Mouse (Mus musculus) heart, postnatal 10 days (tissue): ENCODE results near the gene Maob. TPM values are rescaled to one million over a fixed set of nuclear protein-coding genes. Genes with fewer than 3 reads are reported as not detected.
A peak's percentile ranks its signal among the peaks of the same experiment; 100 is the strongest.

ENCODE experiments used
- DNase-seq, 2 experiments: peaks; one replicate each; pipeline ENCODE4 v3.0.0; 2021
- intact Hi-C: fragments of 180-260 bp; cut with DNase I; formaldehyde crosslinking; loops from one replicate; pipeline ENCODE4 v1.15.1; 2025
- total RNA-seq, 2 experiments: library from RNA; stranded (reverse); gene quantifications; 2 replicates each; pipeline ENCODE4 v1.2.3; 2021

Maob gene
- 10 to 100 TPM in 1 of 2 experiments, 1 to 10 TPM in 1; 9.5 to 11.5 TPM for total RNA-seq

DNA sequence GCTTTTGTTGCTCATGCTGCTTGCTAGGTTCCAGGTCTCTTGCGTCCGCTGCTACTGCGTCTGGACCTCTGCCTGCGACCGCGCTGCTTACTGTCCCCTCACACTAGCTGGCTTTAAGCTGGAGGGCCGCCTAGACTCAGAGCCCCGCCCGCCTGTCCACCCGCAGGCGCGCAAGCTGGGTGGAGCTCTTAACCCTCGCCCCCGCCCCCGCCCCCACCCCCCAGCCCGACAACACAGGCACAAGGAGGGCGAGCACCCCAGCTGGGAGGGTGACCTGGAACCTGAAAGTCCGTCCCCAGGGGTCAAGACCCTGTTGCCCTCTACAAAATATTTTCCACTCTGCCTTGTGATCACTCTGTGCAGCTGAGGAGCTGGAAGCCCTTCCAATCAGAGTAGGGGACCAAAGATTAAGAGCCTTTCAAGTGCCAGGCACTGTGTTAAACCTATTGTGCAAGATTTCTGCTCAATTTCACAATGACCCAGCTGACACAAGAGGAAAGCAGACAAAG is at the start of gene Maob:
Gene Maob, minus strand, starts transcription at position 106 of the 509 bp plus-strand sequence.
- peak; percentile 36 to 42 for DNase-seq
- intact Hi-C loops = no loop called here

DNA sequence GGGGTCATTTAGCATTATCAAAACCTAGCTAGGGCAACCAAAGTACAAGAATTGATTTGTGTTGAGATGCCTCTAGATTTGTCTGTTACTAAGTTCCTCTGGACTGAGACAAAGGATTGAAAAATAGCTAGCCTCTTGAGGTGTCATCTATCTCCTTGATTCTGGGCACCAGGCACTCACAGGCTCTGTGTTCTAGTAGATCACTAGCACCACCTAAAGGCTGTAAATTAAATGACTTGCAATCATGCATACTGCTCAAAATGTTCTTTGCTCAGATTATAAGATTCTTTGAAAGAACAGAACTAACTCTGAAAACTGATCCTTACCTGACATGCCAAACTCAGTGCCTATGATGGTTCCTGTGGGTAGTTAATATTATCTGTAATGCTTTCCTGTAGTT is 43.1 kb upstream of the Maob start:
- peak in 1 of 2 experiments; percentile 1 for DNase-seq
- intact Hi-C loops = loop anchor here (2.0 kb wide), 1 partner anchor 405 kb away; no protein-coding TSS in a partner anchor

DNA sequence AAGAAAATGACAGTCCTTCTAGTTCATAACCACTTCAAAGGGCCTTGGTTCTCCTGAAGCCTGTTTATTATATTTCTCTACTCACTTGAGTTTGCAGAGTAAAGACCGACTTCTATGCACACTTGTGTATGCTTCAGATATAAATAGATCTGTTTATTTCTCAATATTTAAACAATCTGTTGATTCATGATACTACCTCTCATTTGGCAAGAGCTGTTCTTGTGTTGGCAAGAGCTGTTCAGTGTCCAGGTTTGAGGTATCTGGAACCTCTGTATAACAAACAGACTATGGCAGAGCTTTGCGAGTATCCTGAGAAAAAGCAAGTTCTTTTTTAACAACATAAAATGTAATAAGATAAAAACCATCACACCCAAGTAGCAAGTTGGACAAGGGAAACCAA is 28.9 kb upstream of the Maob start:
- intact Hi-C loops = no loop called here
- no peak for DNase-seq

DNA sequence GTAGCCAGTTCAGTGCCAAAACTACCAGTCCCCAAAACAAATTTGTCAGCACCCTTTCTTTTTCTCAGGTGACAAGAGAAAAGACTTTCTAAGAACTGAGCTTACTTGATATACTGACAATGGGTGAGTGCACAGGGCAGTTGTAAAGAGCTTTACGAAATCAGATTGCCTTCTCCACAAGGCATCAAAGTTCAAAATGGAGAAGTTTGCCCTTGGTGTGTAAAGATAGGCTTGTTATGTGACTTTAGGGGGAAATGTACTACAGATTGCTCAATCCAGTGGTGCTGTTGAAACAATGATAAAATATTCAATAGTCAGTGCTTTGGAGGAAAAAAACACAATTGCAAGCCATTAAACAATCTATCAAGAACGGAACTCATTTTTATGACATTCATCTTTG is 24.3 kb upstream of the Maob start:
- intact Hi-C loops = no loop called here
- no peak for DNase-seq

DNA sequence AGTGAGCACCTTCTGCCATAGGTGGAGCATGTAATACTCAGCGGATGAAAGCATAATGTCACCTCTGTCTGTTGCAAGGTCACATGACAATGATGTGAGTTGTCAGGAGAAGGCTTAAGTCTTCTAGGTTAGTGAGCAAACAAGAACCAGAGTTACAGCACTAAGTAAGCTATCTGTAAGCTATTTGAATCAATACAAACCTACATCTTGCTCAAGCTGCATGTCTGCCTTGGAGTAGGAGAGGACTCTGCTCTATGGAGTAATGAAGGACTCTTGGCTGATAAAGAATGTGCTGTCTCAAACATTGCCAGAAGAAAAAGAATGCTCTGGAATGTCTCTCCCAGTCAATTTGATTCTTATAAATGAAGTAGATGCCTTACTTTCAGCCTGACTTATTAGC is 20.1 kb upstream of the Maob start:
- intact Hi-C loops = no loop called here
- DNase-seq = no peak

DNA sequence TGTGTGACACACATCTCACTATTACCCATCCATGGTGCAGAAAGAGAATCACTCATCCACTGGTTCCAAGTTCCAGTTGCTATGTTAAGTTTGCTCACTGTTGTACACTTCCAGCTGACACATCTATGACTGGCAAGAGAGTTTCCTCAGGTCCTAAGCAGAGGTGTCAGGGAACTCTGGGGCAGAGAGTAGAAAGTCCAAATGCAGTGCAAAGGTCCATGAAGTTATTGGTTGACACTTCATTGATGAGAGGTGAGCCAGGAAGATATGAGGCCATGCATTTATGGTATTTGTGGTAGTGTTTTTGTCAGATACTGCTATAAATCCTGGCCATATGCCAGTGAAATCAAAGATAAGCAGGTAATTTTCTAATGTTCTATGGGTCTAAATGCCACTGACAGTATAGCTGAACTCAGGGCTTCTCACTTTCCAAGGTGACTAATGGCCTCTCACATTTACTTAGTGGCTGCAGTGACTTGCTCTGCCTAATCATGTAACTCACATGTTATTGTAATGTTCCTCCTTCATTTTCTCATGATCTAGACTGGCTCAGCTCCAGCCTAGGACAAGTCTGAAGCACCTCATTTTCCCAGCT is 19.4 kb upstream of the Maob start:
- no peak for DNase-seq
- intact Hi-C loops = no loop called here

DNA sequence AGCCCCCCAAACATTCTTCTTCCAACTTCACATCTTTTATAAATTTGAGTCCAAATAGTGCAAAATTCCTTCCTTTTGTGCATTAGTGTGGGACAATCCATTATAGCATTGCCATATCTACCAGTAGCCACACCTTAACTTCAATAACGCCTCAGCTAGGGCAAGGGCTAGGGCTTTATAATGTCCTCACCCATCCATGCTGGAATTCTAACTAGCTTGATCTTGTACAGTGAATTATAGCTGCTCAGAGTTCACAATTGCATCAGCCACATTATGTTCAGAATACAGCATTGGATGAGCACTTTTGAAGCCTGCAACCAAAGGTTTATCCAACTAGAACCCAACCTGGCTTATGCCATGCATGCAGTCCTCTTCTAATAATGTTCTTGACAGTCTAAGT is 8.9 kb upstream of the Maob start:
- DNase-seq = no peak
- intact Hi-C loops = no loop called here

DNA sequence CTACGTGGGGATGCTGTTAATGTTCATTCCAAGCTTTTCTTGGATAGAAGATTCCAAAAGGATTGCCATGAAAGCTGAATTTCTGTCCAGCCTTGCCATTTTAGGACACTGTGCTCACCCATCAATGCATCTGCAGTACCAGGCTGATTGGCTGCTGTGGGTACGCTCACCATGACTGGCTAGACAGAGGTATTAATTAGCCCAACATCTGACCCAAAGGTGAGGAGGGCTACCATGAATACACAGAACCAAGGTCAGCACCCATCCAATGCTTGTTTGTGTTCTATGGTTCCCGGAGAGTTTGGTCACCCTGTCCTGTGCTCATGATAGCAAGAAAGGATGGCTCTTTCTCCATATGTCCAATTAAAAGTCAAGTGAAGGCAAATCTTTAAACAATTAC is 1.2 kb downstream of the Maob start:
- no peak for DNase-seq
- intact Hi-C loops = no loop called here

DNA sequence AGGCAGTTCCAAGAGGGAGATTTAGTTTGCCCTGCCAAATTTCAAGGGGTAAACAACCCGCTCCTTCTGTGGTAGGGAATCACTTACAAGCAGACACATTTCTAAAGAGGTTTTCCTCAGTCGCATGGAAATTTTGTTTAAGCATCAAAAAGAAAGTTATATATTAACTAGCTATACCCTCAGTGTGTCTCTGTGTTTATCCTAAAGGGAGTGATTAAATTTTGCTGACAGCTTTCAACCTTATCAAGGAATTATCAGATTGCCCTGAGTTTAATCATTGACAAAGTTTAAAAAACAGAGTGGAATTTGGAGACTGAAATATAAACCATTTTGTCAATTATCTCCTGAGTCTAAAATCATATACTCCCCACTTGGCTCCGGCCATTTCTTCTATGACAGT is 5.1 kb downstream of the Maob start:
- DNase-seq = no peak
- intact Hi-C loops = no loop called here

DNA sequence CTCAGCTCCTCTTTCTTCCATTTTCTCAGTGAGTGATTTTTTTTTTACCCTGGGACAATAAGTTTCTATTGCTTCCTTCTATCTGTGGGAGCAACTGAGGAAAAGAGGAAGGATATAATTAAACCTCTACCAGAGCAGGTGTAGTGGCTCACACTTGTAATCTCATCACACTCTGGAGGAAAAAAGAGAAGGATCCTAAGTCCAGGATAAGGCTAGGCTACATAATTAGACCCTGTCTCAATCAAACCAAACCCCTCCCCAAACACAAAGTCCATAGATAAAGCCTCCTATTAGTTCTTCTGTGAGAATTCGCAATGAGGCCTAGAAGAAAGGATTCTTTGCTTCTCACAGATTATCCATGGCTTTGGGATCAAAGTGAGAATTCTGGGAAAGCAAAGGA is 49.7 kb downstream of the Maob start:
- intact Hi-C loops = no loop called here
- DNase-seq = no peak

DNA sequence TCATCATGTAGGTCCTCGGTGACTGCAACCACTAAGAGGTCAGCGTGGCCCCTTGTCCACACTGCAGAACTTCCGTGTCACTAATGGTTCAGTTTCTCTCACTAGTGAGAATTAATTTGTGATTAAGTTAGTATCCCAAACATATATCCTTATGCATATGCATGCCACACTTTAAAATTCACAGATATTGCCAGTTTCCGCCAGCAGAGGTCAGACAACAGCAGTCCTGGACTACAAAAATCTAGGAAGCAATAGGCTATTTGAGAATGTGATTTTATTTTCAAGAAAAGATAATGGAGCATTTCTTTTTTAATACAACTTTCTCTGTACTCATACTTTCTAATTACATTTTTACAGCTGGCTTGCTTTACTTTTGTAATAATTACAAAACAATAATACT is 51.0 kb downstream of the Maob start:
- peak; percentile 5 to 11 for DNase-seq
- intact Hi-C loops = no loop called here

DNA sequence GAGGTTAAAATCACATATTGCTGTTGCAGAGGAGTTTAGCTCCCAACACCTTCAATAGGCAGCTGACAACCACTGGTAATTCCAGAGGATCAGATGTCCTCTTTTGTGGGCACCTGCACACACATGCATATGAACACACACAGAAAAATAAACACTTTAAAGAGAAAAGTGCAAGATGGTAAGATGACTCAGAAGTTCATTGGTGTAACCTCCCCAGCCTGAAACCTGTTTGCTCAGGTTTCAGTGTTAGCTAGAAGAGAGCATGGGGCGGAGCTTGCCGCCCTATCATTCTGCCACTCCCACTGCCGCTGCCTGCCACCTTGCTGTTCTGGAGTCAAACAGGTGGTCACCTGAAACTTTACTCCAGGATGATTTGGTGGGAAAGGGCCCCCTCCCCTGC is 55.7 kb downstream of the Maob start:
- DNase-seq = no peak
- intact Hi-C loops = no loop called here

DNA sequence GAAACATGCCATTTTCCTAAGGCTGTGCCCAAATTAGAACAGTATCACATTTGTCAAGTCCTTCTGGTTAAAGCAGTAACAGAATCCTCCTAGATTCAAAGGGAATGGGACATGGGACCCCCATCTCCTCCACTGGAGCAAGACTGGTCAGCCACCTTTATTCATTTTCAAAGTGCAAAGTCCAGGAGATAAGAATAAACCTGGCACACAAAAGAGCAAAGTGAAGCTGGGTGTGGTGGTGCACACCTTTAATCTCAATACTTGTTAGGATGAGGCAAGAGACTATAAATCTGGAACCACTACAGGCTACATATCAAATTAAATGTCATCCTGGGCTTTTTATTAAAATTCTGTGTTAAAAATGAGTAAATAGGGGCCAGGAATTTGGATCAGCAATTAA is 62.4 kb downstream of the Maob start:
- intact Hi-C loops = no loop called here
- no peak for DNase-seq

DNA sequence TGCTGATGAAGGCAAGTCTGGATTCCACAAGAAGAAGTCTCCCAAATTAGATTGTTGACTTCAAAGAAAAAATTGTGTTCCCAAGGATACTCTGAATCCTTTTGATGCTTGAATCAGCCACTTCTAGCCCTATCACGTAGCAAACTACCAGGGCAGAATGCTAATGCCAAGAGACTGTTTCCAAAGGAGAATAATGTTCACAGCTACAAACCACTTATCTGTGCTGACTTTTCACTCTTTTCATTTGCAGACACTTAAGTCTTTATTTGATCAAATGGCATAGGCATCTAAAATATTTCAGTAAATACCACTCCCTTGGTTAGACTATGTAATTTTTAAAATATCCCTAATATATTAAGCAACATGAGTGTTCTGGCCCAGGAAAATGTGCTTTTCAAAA is 68.2 kb downstream of the Maob start:
- DNase-seq = no peak
- intact Hi-C loops = no loop called here

DNA sequence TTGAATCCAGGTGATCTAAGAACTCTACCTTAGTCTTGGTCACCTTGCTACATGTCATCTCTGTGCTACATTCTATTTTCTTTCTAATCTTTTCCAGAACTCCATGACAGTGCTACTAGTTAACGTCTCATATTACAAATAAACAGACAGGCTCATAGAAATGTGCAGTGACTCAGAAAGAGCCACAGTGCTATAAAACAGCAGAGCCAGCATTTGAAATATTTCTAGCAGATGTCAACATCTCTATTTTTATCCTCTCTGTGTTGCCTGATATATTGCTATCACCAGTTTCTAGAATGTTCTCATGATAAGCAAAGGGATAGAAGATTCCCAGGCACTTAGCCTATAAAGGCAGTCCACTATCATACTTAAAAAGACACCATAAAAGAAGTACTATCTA is 103.1 kb downstream of the Maob start:
- intact Hi-C loops = no loop called here
- DNase-seq = no peak

DNA sequence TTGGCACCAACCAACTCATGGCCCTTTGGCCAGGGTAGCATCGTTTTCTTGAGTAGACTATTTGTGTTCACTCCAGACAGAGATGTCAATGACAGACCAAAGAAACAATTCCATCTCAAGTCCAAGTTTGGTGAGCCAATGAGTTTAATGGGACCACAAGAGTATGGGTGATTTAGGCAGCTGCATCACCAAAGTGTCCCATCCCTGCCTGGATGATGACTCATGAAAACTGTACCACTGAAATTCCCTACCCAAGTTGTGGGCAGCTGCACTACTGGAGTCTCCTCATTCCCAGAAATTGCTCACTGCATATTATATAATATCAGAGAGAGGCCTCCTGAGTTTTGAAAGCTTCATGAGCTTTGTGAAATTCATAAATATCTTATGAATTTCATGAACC is 111.1 kb downstream of the Maob start:
- intact Hi-C loops = no loop called here
- no peak for DNase-seq

Other genes with a start within 250 kb of the Maob start
- gene Maoa, start 197.7 kb downstream of the Maob start, total RNA-seq = 1 to 10 TPM; 3.3 to 4.7 TPM
- under 1 TPM in 1 of 2 experiments, not detected in 1; 0.42 TPM for gene Ndp, start 94.4 kb upstream of the Maob start, total RNA-seq